Mouse (Mus musculus): Measurements from ENCODE around the gene Pga5.
A peak's percentile ranks its signal among the peaks of the same experiment; 100 is the strongest.

Pga5 gene

DNA sequence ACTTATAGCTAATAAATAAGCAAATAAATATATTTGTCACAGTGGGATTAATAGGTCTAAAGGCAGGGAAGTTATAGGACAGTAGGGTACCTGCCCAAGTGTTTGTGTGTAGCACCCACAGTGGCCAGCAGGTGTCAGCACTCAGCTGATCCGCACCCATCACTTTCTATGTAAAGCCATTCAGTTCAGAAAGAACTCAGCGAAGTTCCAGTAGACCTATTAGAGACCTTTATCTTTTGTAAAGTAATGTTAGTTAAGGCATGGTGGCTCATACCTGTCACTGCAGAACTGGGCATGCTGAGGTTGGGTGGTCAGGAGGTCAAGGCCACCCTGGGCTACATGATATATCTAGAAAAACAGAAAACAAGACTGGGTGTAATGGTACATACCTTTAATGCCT is 12.4 kb downstream of the Pga5 start:
- peak; percentile 64 for DNase-seq (ENCODE audit: extremely low spot score, low spot score)

DNA sequence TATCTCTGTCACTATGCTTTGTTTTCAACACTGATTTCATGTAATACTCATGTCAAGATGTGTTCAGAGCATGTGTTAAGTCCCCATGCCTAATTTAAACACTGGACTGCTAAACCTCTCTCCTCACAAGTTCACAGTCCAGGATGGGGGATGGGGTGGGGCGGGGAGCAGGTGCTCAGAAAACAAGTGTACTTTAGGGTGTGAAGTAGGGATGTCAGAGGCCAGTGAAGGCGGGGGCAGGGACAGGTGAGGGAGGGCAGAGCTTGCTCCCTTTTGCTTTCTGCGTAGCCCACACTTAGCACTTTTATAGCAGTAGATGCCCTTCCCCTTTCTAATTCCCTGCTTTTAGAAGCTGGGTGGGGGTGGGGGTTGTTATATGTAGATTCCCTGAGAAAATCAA is 12.8 kb downstream of the Pga5 start:
- DNase-seq (ENCODE audit: extremely low spot score, low spot score) = no peak

DNA sequence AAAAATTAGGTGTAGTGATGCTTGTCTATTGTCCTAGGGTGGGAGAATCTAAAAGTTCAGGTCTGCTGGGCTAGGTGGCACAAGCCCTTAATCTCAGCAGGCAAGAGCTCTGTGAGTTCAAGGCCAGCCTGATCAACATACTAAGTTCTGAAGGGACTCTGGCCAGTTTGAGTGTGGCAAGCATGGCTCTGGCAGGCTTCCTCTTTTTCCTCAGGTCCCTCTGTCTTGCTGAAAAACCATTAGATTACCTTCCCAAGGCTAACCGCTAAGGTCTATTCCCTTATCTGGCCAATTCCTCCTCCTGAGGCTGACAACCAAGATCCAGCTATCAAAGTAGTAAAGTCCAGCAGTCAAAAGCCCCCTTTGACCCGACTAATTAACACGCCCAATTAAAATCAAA is 15.2 kb downstream of the Pga5 start:
- DNase-seq (ENCODE audit: extremely low spot score, low spot score) = no peak

DNA sequence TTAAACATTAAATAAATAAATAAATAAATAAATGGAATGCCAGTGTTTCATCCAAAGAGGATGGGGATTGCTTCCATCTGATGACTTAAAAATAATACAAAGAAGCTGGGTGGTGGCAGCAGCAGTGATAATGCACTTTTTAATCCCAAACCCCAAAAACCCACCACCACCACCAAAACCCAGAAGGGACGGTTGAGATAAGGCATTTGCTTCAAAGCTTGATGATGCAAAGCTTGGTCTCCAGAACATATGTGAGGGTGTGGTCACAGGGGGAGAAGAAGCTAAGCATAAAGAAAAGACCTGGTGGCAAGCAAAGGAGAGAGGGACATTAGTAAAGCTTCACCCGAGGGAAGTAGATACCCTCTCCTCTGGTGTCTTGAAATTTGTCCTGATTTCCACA is 16.0 kb downstream of the Pga5 start:
- no peak for DNase-seq (ENCODE audit: extremely low spot score, low spot score)

DNA sequence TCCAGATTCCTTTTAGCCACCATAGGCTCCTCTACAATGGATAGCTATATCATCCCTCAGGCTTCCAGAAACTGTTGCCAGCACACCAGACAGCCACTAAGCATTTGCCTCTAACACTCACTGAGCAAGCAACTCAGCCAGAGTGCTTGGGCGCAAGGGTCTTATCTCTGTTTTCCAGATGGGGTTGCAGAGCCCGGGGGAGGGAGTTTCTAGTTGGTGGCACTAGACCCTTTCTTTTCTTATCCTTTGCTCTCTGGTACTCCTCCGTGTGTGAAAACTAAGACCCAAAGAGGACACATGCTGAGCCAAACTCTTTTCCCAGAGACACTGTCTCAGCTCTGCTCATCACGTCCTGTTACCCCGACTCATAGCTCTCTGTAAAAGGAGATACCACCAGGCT is 16.5 kb downstream of the Pga5 start:
- no peak for DNase-seq (ENCODE audit: extremely low spot score, low spot score)

DNA sequence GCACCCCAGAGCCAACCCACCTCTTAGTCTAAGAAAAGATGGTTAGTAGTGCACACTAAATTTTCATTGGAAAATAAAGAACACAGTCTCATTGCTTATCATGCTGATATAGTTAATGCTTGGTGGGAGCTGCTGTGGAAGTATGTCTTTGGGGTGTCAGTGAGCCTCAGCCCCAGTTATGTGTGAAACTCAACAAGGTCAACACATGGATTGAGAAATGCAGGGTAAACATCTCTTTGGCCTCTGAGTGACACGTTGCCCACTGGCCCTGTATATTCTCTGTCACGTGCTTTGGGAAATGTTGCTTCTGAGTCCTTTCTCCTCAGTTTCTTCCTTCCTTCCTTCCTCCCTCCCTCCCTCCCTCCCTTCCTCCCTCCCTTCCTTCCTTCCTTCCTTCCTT is 19.5 kb downstream of the Pga5 start:
- DNase-seq (ENCODE audit: extremely low spot score, low spot score) = no peak

DNA sequence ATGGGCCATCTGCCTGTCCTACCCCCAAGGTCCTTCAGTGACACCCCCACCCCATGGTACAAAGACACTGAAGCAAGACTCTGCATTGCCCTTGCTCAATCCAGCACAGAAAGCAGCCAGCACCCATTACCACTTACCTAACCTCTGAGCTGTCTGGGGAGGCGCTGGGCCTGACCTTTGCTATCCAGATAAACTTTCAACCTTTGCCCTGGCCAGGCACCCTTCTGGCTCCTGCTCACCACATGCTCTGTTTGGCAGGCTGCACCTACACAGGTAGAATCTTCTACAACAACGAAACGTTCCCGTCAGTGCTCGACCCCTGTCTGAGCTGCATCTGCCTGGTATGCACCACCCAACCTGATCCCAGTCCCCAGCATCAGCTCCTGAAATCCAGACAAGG is 20.1 kb downstream of the Pga5 start:
- DNase-seq (ENCODE audit: extremely low spot score, low spot score) = no peak

DNA sequence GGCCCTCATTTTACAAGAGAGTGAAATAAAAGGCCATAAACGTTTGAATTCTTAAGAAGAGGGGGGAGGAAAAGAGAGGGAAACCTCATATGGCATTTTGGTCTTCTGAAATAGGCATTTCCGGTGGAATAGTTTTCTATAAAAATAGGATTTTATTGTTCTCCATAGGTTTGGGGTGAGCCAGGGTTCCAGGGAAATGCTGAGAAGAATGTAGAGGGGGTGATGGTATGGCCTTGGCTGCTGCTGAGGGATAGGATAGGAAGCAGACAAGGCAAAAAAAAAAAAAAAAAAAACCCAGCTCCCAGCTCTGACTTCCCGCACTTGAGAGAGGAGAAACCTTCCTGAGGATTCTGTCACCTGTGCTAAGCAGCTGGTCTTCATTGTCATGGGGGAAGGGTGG is 21.8 kb downstream of the Pga5 start:
- no peak for DNase-seq (ENCODE audit: extremely low spot score, low spot score)

DNA sequence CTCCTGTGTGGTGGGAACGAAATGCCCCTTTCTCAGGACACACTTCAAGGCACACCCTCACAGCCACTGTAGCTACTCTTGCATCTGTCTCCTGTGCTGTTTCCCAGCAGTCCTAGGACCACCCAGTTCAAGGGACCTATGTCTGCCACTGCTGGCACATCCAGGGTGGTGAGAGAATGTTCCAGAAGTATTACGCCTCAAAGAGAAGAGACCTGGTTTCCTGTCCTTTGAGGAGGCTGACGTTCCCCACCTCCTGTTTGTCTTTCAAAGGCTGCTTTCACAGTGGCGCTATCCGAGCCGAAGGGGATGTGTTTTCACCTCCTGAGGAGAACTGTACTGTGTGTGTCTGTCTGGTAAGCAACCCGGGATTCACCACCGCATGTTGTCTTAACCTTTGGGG is 29.7 kb downstream of the Pga5 start:
- no peak for DNase-seq (ENCODE audit: extremely low spot score, low spot score)

DNA sequence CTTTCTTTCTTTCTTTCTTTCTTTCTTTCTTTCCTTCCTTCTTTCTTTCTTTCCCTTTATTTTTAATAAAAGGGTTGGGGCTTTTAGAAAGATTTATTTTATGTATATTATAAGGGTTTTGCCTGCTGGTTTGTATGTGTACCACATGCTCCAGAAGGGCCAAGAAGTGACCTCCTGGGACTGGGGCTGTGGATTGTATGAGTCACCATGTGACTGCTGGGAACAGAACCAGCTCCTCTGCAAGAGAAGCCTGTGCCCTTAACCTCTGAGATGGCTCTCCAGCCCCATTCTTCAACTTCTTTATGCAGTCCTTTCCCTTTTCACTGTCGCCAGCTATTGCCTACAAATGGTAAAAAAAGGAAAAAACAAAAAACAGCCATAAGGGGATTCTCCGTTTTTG is 32.3 kb downstream of the Pga5 start:
- DNase-seq (ENCODE audit: extremely low spot score, low spot score) = no peak

DNA sequence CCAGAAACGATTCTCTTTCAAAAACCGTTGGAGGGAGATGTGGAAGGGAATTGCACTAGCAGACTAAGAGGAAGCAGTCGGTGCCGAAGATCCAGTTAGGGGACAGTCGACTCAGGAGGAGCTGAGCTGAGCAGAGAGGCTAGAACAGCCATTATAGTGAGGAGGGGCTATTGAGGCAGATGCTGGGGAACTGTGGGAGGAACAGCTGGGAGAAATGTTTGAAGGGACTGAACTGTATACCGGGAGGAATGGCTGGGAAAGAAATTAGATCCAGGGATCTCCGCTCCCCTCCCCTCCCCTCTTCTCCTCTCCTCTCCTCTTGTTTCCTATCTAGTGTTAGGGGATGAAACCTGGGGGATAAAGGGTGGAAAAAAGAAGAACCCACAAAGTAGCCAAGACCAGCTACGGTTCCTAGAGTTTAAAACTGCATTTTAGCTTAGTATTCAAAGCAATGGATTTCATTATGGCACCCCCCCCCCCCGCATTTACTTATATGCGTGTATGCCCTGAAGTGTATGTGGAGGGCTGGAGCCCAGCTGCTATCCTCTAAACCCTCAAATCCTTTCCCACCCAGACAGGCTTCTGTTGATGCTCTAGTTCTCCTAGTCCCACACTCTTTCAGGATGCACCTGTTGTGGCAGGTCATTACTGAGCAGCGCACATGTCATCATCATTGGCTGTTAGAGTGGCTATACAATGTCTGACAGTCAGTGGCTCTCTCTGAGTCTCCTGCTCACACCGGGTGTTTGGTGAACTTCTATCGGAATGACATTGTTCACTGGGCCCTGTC is 37.1 kb downstream of the Pga5 start:
- DNase-seq (ENCODE audit: extremely low spot score, low spot score) = no peak

DNA sequence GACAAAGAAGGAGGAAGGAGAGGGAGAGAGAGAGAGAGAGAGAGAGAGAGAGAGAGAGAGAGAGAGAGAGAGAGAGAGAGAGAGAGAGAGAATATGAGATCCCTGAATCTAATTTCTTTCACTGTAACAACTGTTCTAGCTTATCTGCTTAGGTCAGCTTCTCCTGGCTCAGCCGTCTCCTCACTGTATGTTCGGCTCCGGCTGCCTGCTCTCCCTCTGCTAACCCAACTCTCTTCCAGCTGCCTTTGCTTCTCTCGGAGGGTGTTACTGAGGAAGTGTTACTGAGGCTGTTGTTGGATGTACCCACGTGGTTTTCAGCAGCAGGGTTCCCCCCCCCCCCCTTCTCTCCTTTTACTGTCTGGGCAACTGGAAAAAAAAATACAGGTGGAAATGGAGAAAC is 37.8 kb downstream of the Pga5 start:
- DNase-seq (ENCODE audit: extremely low spot score, low spot score) = no peak

DNA sequence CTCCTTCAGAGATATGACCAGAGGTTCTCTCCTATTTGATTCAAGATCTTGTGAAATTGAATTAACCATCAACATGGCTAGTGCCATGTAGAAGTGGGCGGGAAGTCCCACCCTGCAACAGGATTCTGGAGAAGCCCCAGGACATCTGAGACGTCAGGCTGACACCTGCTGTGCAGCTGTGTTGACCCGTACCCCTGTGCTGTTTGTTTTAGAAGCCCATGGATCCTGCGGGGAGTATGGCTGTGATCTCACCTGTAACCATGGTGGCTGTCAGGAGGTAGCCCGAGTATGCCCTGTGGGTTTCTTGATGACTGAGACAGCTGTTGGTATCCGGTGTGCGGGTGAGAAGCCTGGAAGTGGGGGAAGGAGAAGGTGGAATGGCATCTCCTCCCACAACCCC is 40.0 kb downstream of the Pga5 start:
- DNase-seq (ENCODE audit: extremely low spot score, low spot score) = no peak

DNA sequence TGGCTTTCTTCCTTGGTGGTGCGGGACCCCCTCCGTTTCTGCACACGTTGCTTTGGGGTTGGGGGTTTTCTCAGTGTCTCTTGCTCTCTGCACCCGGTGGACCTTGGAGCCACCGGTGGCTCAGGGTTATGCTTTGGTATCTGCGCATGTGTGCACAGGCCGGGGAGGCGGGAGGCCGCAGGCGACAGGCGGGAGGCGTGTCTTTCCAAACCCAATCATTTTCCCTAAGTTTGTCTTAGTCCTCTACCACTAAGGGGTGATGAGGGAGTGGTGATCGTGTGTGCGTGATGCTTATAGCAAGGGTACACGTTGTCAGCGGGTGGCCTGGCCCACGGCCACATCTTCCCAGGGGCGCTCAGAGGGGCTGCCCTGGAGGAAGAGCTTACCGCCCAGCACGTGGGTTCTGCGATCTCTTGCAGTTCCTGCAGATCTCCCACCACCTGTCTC is 43.0 kb downstream of the Pga5 start:
- DNase-seq (ENCODE audit: extremely low spot score, low spot score) = peak; percentile 68

DNA sequence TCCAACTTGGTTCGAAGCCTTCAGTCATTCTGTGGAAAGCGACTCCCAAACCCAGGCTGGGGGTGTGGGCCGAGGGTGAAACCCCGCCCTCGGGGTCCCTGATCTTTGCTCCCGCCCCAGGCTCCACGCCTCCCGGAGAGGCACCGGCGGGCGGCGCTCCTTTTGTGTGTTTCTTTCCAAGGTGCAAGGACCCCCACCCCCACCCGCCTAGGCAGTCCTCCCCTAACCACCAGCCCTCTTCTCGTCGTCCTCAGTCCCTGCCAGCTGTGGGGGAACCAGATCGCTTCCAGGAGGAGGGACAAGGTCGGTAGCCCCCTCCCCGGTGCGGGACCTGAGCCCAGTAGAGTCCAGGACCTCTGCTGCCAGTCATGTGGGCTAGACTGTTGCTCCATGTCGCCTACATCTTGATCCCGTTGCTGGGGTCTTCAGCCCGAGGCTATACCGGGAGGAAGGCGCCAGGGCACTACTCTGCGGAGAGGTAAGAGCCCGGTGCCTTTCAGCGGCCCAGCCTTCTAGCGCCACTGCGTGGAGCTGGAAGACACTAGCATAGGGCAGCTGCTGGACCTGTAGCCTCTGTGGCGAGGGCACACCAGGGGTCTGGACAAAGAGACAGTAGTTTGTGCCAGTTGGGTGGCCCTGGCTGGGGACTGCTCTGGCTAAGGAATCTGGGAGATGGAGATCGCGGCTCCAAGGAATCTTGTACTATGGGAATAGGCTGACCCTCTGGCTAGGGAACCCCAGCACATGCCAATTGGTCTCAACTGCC is 43.6 kb downstream of the Pga5 start, which contains the start of gene Vwce:
Gene Vwce (plus strand): TSS at position 108 of the 766 bp plus-strand sequence.
- DNase-seq (ENCODE audit: extremely low spot score, low spot score) = peak; percentile 68
